Mouse (Mus musculus) mouse trophoblast stem cell (cell line): Measurements from ENCODE around the gene Traf1.

Source experiments
- in situ Hi-C, 2 experiments: fragments of 300-500 bp; cut with MseI, MboI; formaldehyde crosslinking; loops; 2 replicates in 1 of 2; 3 replicates in 1 of 2; pipeline ENCODE4 v1.15.1; 2025

Gene Traf1

GRCm38 (mm10) chr2:34961481-34962036, at the start of gene Traf1:
TSS of gene Traf1 (minus strand) at chr2:34961772.
- in situ Hi-C loops, result no loop called here

- in situ Hi-C loops, result no loop called here
Measured at GRCm38 (mm10) chr2:34998956-34999355, 37.4 kb upstream of the Traf1 start.

- in situ Hi-C loops, result no loop called here
Measured at GRCm38 (mm10) chr2:34996506-34996905, 34.9 kb upstream of the Traf1 start.

GRCm38 (mm10) chr2:34993696-34994356, 32.3 kb upstream of the Traf1 start:
- in situ Hi-C loops, result no loop called here

GRCm38 (mm10) chr2:34992729-34993695, 31.4 kb upstream of the Traf1 start:
- in situ Hi-C loops, result no loop called here

GRCm38 (mm10) chr2:34991966-34992365, 30.4 kb upstream of the Traf1 start:
- in situ Hi-C loops, result no loop called here

GRCm38 (mm10) chr2:34989749-34990148, 28.2 kb upstream of the Traf1 start:
- in situ Hi-C loops, result no loop called here

- in situ Hi-C loops, result no loop called here
Measured at GRCm38 (mm10) chr2:34987595-34987994, 26.0 kb upstream of the Traf1 start.

GRCm38 (mm10) chr2:34984885-34985284, 23.3 kb upstream of the Traf1 start:
- in situ Hi-C loops, result no loop called here

- in situ Hi-C loops, result no loop called here
Measured at GRCm38 (mm10) chr2:34982906-34983698, 21.5 kb upstream of the Traf1 start.

GRCm38 (mm10) chr2:34982096-34982724, 20.6 kb upstream of the Traf1 start:
- in situ Hi-C loops, result no loop called here

GRCm38 (mm10) chr2:34979459-34980011, 18.0 kb upstream of the Traf1 start:
- in situ Hi-C loops, result no loop called here

GRCm38 (mm10) chr2:34978226-34978625, 16.7 kb upstream of the Traf1 start:
- in situ Hi-C loops, result no loop called here

GRCm38 (mm10) chr2:34976945-34977658, 15.5 kb upstream of the Traf1 start:
- in situ Hi-C loops, result no loop called here

- in situ Hi-C loops, result no loop called here
Measured at GRCm38 (mm10) chr2:34976447-34976846, 14.9 kb upstream of the Traf1 start.

- in situ Hi-C loops, result no loop called here
Measured at GRCm38 (mm10) chr2:34973087-34973486, 11.5 kb upstream of the Traf1 start.

GRCm38 (mm10) chr2:34971080-34971888, 9.7 kb upstream of the Traf1 start:
- in situ Hi-C loops, result no loop called here

- in situ Hi-C loops, result no loop called here
Measured at GRCm38 (mm10) chr2:34970092-34970750, 8.6 kb upstream of the Traf1 start.

GRCm38 (mm10) chr2:34969166-34969565, 7.6 kb upstream of the Traf1 start:
- in situ Hi-C loops, result no loop called here
